Mouse (Mus musculus) limb, embryonic 15.5 days (tissue): ENCODE data around the gene Kcne2. TPM values are rescaled to one million over a fixed set of nuclear protein-coding genes. Genes with fewer than 3 reads are reported as not detected.

Experiments used
- ATAC-seq: fragments of 200-750 bp; cut with Nextera tagmentation; 2 replicates; pipeline ENCODE4 v1.8.0; 2017; ENCODE audit warnings: low read depth, moderate TSS enrichment; ENCODE audit not compliant: insufficient number of reproducible peaks, low FRiP score, low TSS enrichment
- H3K27ac ChIP-seq: fragments of 300-500 bp; sonication (generic); 2 replicates; pipeline ENCODE4 v1.5.1; 2015; ENCODE audit warnings: moderate library complexity, mild to moderate bottlenecking, inconsistent platforms
- H3K27me3 ChIP-seq: fragments of 300-500 bp; sonication (generic); 2 replicates; pipeline ENCODE4 v1.6.1; 2015; ENCODE audit warnings: inconsistent platforms
- H3K36me3 ChIP-seq: fragments of 300-500 bp; sonication (generic); 2 replicates; pipeline ENCODE4 v1.6.1; 2015; ENCODE audit warnings: inconsistent platforms
- H3K4me1 ChIP-seq: fragments of 300-500 bp; sonication (generic); 2 replicates; pipeline ENCODE4 v1.6.1; 2015; ENCODE audit warnings: inconsistent platforms
- H3K4me2 ChIP-seq: fragments of 300-500 bp; sonication (generic); 2 replicates; pipeline ENCODE4 v1.6.1; 2015; ENCODE audit warnings: mild to moderate bottlenecking, inconsistent platforms
- H3K4me3 ChIP-seq: fragments of 300-500 bp; sonication (generic); 2 replicates; pipeline ENCODE4 v1.5.1; 2015; ENCODE audit warnings: mild to moderate bottlenecking, inconsistent platforms
- H3K9ac ChIP-seq: fragments of 300-500 bp; sonication (generic); 2 replicates; pipeline ENCODE4 v1.6.1; 2015; ENCODE audit warnings: inconsistent platforms
- H3K9me3 ChIP-seq: fragments of 300-500 bp; sonication (generic); 2 replicates; pipeline ENCODE4 v1.6.1; 2016; ENCODE audit warnings: inconsistent platforms
- WGBS: fragments of 180-500 bp; shearing (Covaris S2); methylation state at CpG from one replicate; pipeline ENCODE4 v1.1.7; 2015; 5-methylcytosine and 5-hydroxymethylcytosine counted together
- polyA plus RNA-seq: library from polyadenylated mRNA; unstranded; fragments of >200 nt; fragmentation: Nextera tagmentation; extraction: Ambion mirVana; gene quantifications from 2 replicates; pipeline ENCODE4 v1.2.1, GENCODE M21; 2015

Kcne2 gene
- polyA plus RNA-seq, 1 experiment from 2014 or later: 0.18 TPM

DNA sequence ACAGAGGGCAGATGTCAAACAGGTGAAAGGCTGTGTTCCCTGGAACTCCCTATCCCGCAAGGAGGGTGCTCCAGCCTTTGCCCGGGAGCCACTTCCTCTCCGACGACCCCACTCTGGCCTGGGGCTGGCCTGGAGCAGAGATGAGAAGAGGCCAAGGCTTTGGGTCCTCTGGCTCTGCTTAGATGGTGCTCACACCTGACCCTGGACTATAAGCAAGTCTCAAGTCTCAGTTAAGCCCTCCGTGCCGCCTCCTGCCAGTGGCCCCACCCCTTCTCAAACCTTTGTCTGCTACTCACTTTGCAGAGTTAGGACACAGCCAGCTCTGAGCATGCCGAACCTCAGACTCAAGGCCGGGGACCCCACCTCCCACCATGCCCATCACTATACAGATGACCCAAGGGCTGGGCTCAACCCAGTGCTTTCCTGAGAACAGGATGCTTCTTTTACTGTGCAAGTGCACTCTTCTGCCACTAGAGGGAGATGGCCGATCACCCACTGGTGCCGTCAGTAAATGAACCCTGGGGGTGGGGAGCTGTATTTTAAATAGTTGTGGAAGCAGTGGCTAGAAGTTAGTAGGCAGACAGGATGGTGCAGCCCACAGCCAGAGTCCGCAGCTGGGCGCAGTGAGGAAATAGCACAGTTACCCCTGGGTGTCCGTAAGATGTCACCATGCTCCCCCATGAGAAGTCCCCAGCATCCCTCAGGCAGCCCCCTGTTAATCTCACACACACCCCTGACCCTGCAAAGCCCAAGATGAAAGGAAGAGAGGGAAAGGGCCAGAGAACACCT is 22.0 kb downstream of the Kcne2 start:
- no peak overlapping the region for H3K9ac ChIP-seq

DNA sequence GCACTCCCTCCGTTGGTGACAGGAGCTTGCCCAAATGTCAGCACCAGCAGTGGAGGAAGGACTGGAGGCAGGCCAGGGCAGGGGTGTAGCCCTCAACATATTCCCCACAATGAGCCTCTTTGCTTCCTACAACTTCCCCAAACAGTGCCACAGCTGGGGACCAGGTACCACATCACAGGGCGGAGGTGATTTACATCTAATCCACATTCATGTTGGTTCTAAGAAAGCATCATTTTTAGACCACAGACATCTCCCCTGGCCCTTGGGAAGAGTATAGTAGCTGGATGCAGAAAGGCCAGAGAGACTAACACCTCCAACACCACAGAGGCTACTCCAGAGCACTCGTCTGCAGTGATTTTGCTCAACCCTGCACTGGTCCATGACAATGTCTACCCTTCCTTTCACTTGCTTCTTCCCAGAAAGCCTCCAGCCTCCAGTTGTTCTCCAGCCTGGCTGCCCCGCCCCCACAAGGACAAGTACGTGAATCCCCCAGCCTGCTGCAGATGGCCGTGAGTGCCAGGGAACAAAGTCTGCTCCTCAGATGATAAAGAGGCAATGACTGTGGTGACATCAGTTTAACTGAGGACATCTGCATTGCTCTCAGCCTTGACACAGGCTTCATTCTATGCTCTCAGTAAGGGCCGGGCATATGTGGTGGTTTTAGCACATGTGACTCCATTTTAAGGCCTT is 24.0 kb downstream of the Kcne2 start:
- H3K27ac ChIP-seq: no peak overlapping the region
- whole genome bisulfite sequencing: 70% methylated on average over 7 of the region's 7 CpGs
- H3K9me3 ChIP-seq: no peaks in the 10 kb centered on the region

More for the DNA sequence above, 22.0 kb downstream of the Kcne2 start:
- H3K36me3 ChIP-seq: peaks cover 39% of the 10 kb centered on the region
- WGBS: 46% methylated on average over 13 of the region's 13 CpGs
- H3K4me3 ChIP-seq: no peak overlapping the region
- no peak overlapping the region for H3K27ac ChIP-seq
- H3K4me2 ChIP-seq: no peak overlapping the region
- no peaks in the 10 kb centered on the region for H3K9me3 ChIP-seq
- no peaks in the 10 kb centered on the region for H3K27me3 ChIP-seq
- H3K4me1 ChIP-seq: peaks cover 7% of the 10 kb centered on the region; the same call in 1 of the 2 replicates
- peak; percentile 46; the same call in 1 of the 2 replicates for ATAC-seq

DNA sequence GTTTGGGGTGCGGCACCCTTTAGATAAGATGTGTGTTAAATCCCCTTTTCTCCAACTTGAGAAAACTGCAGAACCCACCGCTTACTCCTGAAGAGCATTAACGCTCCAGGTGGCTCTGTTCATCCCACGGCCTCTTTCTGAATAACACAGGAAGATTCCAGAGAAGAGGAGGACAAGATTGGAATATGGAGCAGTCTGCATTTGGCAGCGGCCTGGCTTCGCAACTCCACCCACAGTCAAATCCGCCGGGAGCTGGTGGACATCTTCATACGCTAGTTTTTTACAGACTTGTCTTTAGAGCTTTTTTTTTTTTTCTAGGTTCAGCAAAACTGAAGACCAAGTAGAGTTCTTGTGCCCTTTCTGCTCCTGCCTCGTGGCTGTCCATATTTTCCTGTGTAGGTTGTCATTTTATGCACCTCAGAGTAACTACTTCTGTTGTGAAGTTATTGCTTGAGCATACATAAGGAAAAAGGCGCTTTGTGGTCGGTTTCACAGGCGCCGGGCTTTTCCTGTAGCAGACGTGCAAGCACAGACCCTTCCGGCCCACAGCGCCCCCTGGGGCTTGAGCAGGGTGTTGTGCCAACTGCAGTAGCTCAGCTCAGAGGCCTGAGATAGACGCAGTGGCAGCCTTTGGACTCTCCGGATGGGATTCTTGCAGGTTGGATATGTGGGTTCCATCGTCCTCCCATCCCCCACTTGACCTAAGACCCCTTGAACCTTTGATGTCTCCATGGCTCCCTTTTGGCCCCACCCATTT is 27.3 kb downstream of the Kcne2 start:
- whole genome bisulfite sequencing: 62% methylated on average over 20 of the region's 20 CpGs

More for the DNA sequence above, 24.0 kb downstream of the Kcne2 start:
- Histone ChIP-seq H3K27me3 (no peaks in the 10 kb centered on the region), H3K36me3 (peaks cover 24% of the 10 kb centered on the region), H3K4me2 (no peak overlapping the region), H3K4me1 (peaks cover 7% of the 10 kb centered on the region; the same call in 1 of the 2 replicates), H3K9ac (no peak overlapping the region), H3K4me3 (no peak overlapping the region)
- no peak for ATAC-seq

DNA sequence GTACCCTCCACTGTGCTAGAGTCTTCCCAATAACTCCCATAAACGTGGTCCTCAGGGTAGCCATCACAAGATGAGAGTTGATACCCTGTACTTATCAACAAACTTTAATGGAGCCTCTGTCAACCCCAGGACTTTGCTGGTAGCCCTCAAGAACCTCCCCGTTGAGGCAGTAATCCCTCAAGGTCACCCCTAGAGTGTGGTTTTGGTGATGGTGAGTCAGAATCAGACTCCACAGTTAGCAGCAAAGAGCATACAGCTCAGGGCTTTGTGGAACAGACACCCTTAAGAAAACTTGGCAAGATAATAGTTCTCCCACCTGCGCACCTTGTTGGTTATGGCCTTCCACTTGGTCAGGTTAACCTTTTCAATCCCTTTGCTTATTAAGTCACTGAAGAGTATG is 28.2 kb downstream of the Kcne2 start:
- H3K36me3 ChIP-seq: no peaks in the 10 kb centered on the region
- H3K9me3 ChIP-seq: no peaks in the 10 kb centered on the region
- H3K9ac ChIP-seq: no peak overlapping the region
- H3K4me1 ChIP-seq: no peaks in the 10 kb centered on the region
- H3K4me3 ChIP-seq: no peak overlapping the region
- H3K27me3 ChIP-seq: no peaks in the 10 kb centered on the region
- ATAC-seq: no peak
- 80% methylated on average over 3 of the region's 3 CpGs for WGBS
- no peak overlapping the region for H3K4me2 ChIP-seq
- H3K27ac ChIP-seq: no peak overlapping the region

More for the DNA sequence above, 27.3 kb downstream of the Kcne2 start:
- H3K9me3 ChIP-seq: no peaks in the 10 kb centered on the region
- H3K4me2 ChIP-seq: no peak overlapping the region
- no peak overlapping the region for H3K4me3 ChIP-seq
- H3K36me3 ChIP-seq: no peaks in the 10 kb centered on the region
- no peak overlapping the region for H3K9ac ChIP-seq
- no peak for ATAC-seq
- H3K27me3 ChIP-seq: no peaks in the 10 kb centered on the region
- no peak overlapping the region for H3K27ac ChIP-seq
- H3K4me1 ChIP-seq: 0 out of 2 replicates have a peak, but pooled peaks cover under 1% of the 10 kb centered on the region

DNA sequence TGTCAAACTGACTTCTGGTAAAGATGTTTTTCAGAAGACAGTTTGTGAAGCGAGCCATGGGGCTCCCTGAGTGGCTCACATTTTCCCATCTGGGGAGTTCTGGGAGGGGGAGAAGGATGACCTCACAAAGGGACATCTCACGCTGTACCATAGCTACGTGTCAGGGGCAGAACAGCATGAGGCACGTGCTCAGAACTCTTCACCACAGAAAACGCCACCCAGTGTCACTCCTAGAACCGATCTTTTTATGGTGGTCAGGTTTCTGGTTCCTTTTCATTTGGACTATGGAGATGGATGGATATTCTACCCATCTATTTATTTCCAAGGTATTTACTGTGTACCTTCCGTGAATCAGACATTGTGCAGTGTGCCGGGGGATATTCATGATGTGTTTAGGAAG is 29.2 kb downstream of the Kcne2 start, which contains the start of gene Fam243:
Gene Fam243, minus strand, starts transcription at position 101 of the 400 bp plus-strand sequence.
- Histone ChIP-seq H3K27ac (no peak within 1 kb of the TSS), H3K9ac (no peak within 1 kb of the TSS), H3K27me3 (no peaks in the 10 kb centered on the region), H3K4me1 (peaks cover 5% of the 10 kb centered on the region; the same call in 1 of the 2 replicates), H3K36me3 (no peaks in the 10 kb centered on the region), H3K9me3 (no peaks in the 10 kb centered on the region), H3K4me2 (no peak within 1 kb of the TSS), H3K4me3 (no peak within 1 kb of the TSS)
- ATAC-seq: no peak
- WGBS: 89% methylated on average over 8 of the region's 8 CpGs

DNA sequence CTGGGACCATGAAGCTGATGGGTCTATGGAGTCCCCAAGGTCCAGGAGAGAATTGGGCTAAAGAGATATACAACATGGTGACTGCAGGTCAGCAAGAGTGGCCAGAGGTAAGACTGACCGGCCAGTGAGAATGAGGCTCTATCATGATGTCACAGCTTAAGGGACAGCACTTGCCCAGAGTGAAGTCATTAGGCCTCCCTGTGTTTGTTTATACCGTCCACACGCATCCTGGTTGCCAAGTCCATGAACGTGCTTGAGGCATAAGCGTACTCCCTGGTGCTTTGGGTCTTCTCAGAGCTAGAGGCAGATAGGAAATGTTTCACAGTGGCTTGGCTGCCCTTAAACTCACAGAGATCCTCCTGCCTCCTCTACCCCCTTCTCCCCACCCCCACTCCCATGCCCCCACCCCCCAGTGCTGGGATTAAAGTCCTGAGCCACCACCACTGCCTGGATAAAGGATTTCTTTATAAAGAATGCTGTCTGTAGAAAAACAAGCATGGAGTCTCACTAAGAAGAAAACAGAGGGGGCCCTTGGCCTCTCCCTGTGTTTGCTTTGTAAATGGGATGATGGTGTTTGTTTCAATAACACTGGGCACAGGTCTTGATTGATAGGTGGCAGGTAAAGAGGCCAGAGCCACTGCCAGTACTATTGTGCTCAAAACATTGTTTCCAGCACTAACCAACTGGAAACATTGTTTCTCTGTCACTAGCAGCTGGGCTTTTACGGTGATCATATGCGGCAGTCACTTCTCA is 32.3 kb downstream of the Kcne2 start:
- no peak for ATAC-seq

DNA sequence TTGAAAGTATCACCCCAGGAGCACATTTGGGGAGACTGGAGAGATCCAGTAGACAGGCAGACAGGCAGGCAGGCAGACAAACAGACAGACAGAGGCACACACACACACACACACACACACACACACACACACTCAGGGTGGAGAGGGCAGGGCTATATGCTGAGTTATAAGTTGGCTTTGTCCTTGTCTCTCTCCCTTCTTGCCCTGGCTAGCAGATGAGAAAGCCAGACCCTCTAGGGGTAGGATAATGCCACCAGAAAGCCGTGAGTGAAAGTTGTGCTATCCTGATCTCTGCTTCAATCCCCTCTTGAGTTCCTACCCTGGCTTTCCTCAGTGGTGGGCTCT is 32.8 kb downstream of the Kcne2 start:
- ATAC-seq: no peak
- Histone ChIP-seq H3K9me3 (no peaks in the 10 kb centered on the region), H3K27me3 (no peaks in the 10 kb centered on the region), H3K4me1 (peaks cover 5% of the 10 kb centered on the region; the same call in 1 of the 2 replicates), H3K36me3 (no peaks in the 10 kb centered on the region), H3K27ac (no peak overlapping the region), H3K4me3 (no peak overlapping the region), H3K9ac (no peak overlapping the region), H3K4me2 (no peak overlapping the region)
- WGBS: 41% methylated on average over 1 of the region's 1 CpGs

More for the DNA sequence above, 32.3 kb downstream of the Kcne2 start:
- H3K4me2 ChIP-seq: no peak overlapping the region
- no peaks in the 10 kb centered on the region for H3K36me3 ChIP-seq
- H3K9me3 ChIP-seq: no peaks in the 10 kb centered on the region
- 52% methylated on average over 7 of the region's 7 CpGs for WGBS
- no peak overlapping the region for H3K9ac ChIP-seq
- H3K4me1 ChIP-seq: peaks cover 5% of the 10 kb centered on the region; the same call in 1 of the 2 replicates
- H3K4me3 ChIP-seq: no peak overlapping the region
- H3K27ac ChIP-seq: no peak overlapping the region
- no peaks in the 10 kb centered on the region for H3K27me3 ChIP-seq

DNA sequence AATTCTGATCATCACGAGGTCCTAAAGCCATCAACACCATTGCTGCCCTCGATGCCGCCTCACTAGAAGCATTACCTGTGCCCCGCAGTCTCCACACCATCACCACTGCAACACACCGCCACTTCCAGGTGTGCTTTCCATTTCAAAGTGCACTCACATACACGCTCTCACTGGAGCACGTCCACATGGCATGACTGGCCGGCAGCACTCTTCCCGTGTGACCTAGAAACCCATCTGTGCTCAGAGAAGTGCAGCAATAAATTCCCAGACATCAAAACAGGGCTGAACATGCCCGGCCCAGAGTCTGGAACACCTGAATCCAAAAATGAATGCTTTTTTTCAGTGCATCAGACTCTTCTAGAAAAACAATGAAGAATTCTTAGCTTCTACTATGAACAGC is 35.7 kb downstream of the Kcne2 start:
- ATAC-seq: no peak
- no peak overlapping the region for H3K9ac ChIP-seq
- WGBS: 71% methylated on average over 10 of the region's 10 CpGs

DNA sequence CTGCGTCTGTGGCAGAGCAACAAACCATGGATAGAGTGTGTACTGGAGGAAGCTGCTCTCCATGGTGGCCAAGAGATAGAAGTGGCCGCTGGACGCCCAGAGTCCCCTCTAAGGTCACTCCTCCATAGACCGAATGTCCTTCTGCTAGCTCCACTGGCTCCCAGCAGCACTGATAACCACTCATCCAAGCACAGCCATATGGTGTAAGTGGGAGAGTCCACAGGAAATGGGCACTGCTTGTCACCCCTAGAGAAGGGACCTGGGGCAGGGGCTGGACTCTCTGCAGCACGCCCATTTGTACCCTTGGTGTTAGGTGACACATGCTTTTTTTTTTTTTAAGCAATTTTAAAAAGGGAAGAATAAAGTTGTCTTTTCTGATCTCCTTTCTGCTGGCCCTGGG is 38.8 kb downstream of the Kcne2 start:
- no peak overlapping the region for H3K4me2 ChIP-seq
- H3K27ac ChIP-seq: no peak overlapping the region
- WGBS: 84% methylated on average over 5 of the region's 5 CpGs
- H3K36me3 ChIP-seq: no peaks in the 10 kb centered on the region
- ATAC-seq: no peak
- no peak overlapping the region for H3K4me3 ChIP-seq
- no peaks in the 10 kb centered on the region for H3K9me3 ChIP-seq
- peaks cover 10% of the 10 kb centered on the region for H3K4me1 ChIP-seq
- H3K27me3 ChIP-seq: no peaks in the 10 kb centered on the region
- no peak overlapping the region for H3K9ac ChIP-seq

More for the DNA sequence above, 35.7 kb downstream of the Kcne2 start:
- H3K4me3 ChIP-seq: no peak overlapping the region
- H3K4me1 ChIP-seq: peaks cover 8% of the 10 kb centered on the region
- H3K27me3 ChIP-seq: no peaks in the 10 kb centered on the region
- H3K36me3 ChIP-seq: no peaks in the 10 kb centered on the region
- no peak overlapping the region for H3K4me2 ChIP-seq
- no peaks in the 10 kb centered on the region for H3K9me3 ChIP-seq
- H3K27ac ChIP-seq: no peak overlapping the region

DNA sequence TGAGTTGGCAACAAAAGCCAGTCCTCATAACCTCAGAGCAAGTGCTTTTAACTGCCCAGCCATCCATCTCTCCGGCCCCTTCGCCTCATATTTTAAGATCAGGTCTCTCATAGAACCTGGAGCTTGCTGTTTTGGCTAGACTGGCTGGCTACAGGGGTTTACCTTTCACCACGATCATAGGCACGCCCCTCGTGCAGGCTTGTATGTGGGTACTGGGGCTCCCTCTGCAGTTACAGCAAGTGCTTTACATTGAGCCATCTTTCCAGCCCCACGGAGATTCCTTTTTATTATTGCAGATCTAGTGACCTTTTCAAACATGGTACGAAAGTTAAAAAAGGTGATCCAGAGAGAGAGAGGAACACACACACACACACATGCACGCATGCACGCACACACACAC is 42.4 kb downstream of the Kcne2 start:
- Histone ChIP-seq H3K4me1 (peaks cover 11% of the 10 kb centered on the region), H3K27me3 (no peaks in the 10 kb centered on the region), H3K9me3 (no peaks in the 10 kb centered on the region), H3K9ac (no peak overlapping the region), H3K4me3 (no peak overlapping the region), H3K36me3 (no peaks in the 10 kb centered on the region), H3K4me2 (no peak overlapping the region), H3K27ac (no peak overlapping the region)
- whole genome bisulfite sequencing: 49% methylated on average over 9 of the region's 9 CpGs
- ATAC-seq: no peak

DNA sequence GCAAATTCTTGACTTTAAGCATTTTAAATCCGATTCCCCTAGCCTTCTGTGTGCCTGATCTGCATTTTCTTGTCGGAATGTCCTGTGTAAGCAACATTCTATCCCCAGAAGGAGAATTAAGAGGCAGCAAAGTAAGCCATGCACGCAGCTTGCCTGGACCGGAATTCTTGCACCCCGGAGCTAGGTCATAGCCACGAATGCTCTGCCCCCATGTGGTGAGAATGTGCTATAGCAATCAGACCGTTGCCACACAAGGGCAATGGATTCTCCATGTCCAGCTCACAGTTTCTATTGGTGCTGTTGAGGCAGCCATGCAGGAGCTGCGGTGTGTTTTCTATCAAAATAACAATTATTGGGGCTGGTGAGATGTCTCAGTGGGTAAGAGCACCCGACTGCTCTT is 44.1 kb downstream of the Kcne2 start:
- ATAC-seq: no peak
- 4% methylated on average over 9 of the region's 9 CpGs for WGBS
- Histone ChIP-seq H3K27me3 (peaks cover 7% of the 10 kb centered on the region; the same call in 1 of the 2 replicates), H3K4me2 (0 out of 2 replicates have a peak overlapping the region, but pooled peaks have one; percentile 13), H3K27ac (0 out of 2 replicates have a peak overlapping the region, but pooled peaks have one; percentile 6), H3K9ac (no peak overlapping the region), H3K4me3 (no peak overlapping the region), H3K36me3 (no peaks in the 10 kb centered on the region), H3K9me3 (no peaks in the 10 kb centered on the region), H3K4me1 (peaks cover 20% of the 10 kb centered on the region)
